Mouse (Mus musculus) liver, embryonic 14.5 days (tissue): ENCODE results near the gene Wnt11. TPM values are rescaled to one million over a fixed set of nuclear protein-coding genes. Genes with fewer than 3 reads are reported as not detected.

Experiments used
- ATAC-seq: fragments of 200-750 bp; cut with Nextera tagmentation; 2 replicates; pipeline ENCODE4 v1.8.0; 2017; ENCODE audit warnings: moderate number of reproducible peaks, mild to moderate bottlenecking, moderate library complexity; ENCODE audit not compliant: insufficient read depth
- DNase-seq, 3 experiments: peaks; one replicate each; pipeline ENCODE4 v3.0.0-alpha.2; 2012 to 2013; ENCODE audit warnings: low read depth in 3 of 3, low spot score in 3 of 3
- H3K27ac ChIP-seq: fragments of 300-500 bp; sonication (generic); 2 replicates; pipeline ENCODE4 v1.5.1; 2014; ENCODE audit warnings: moderate library complexity, mild to moderate bottlenecking, control low read depth, inconsistent platforms
- H3K27me3 ChIP-seq: fragments of 300-500 bp; sonication (generic); 2 replicates; pipeline ENCODE4 v1.6.1; 2014; ENCODE audit warnings: mild to moderate bottlenecking, low read length, moderate library complexity; ENCODE audit not compliant: control insufficient read depth, insufficient read depth
- H3K36me3 ChIP-seq: fragments of 300-500 bp; sonication (generic); replicated peaks from 2 replicates; pipeline ENCODE4 v1.6.1; 2014; ENCODE audit warnings: low read depth; ENCODE audit not compliant: control insufficient read depth, insufficient read depth
- H3K4me1 ChIP-seq, 2 experiments: fragments of 200-500 bp in 1 of 2; fragments of 300-500 bp in 1 of 2; sonication (generic) in 1 of 2; replicated peaks; 2 replicates each; pipeline ENCODE4 v1.6.1; 2012 to 2014; ENCODE audit warnings: antibody characterized with exemption in 1 of 2, inconsistent platforms in 1 of 2, low read length in 1 of 2; ENCODE audit not compliant: control insufficient read depth in 2 of 2, insufficient read depth in 2 of 2
- H3K4me2 ChIP-seq: fragments of 300-500 bp; sonication (generic); 2 replicates; pipeline ENCODE4 v1.6.1; 2014; ENCODE audit warnings: low read depth, mild to moderate bottlenecking, control low read depth, moderate library complexity
- H3K4me3 ChIP-seq, 2 experiments: fragments of 200-500 bp in 1 of 2; fragments of 300-500 bp in 1 of 2; sonication (generic) in 1 of 2; 2 replicates each; pipeline ENCODE4 v1.5.1; 2012 to 2014; ENCODE audit warnings: low read depth in 2 of 2, low read length in 2 of 2, mild to moderate bottlenecking in 2 of 2, control low read depth in 1 of 2, inconsistent platforms in 1 of 2, moderate library complexity in 1 of 2; ENCODE audit not compliant: insufficient read depth in 1 of 2
- H3K9ac ChIP-seq: fragments of 300-500 bp; sonication (generic); replicated peaks from 2 replicates; pipeline ENCODE4 v1.6.1; 2014; ENCODE audit warnings: mild to moderate bottlenecking, control low read depth, moderate library complexity
- H3K9me3 ChIP-seq: fragments of 300-500 bp; sonication (generic); 2 replicates; pipeline ENCODE4 v1.6.1; 2016; ENCODE audit warnings: low read length, mixed read lengths; ENCODE audit not compliant: control insufficient read depth
- CTCF ChIP-seq: IDR thresholded peaks from 2 replicates; pipeline ENCODE4 v1.5.1; 2016; ENCODE audit warnings: antibody characterized with exemption, low read depth, control low read depth
- EP300 ChIP-seq: IDR thresholded peaks from 2 replicates; pipeline ENCODE4 v1.6.1; 2016; ENCODE audit warnings: antibody characterized with exemption, low read depth
- WGBS: fragments of 180-500 bp; shearing (Covaris S2); extraction: QIAGEN DNeasy Blood & Tissue Kit; methylation state at CpG from one replicate; pipeline ENCODE4 v1.1.7; 2014; ENCODE audit not compliant: insufficient replicate concordance; 5-methylcytosine and 5-hydroxymethylcytosine counted together
- polyA plus RNA-seq, 2 experiments: library from polyadenylated mRNA; depleted of rRNA in 1 of 2; stranded (reverse) in 1 of 2; unstranded in 1 of 2; fragments of >200 nt; fragmentation: Nextera tagmentation in 1 of 2; extraction: Ambion mirVana in 1 of 2; gene quantifications; 2 replicates each; pipeline versions ENCODE4 v1.2.1 to v1.2.3; 2012 to 2014

Wnt11 gene
- polyA plus RNA-seq, 2 experiments, result 0.46 to 0.95 TPM

- Histone ChIP-seq H3K27ac (no peak overlapping the region), H3K4me1 (no peaks in the 10 kb centered on the region), H3K9me3 (no peaks in the 10 kb centered on the region), H3K4me3 (no peak overlapping the region), H3K4me2 (no peak overlapping the region), H3K36me3 (no peaks in the 10 kb centered on the region), H3K9ac (no peak overlapping the region), H3K27me3 (peaks cover 85% of the 10 kb centered on the region)
- DNase-seq, result no peak
- ATAC-seq, result peak; percentile 45; the same call in 1 of the 2 replicates
- WGBS, result 2% methylated on average over 17 of the region's 17 CpGs
- TF ChIP-seq EP300 (no peak), CTCF (peak; percentile 71)
Measured at GRCm38 (mm10) chr7:98837901-98838300, 3.0 kb downstream of the Wnt11 start.

- DNase-seq (no peak), ATAC-seq (no peak)
- TF ChIP-seq CTCF (no peak), EP300 (no peak)
- H3K27ac ChIP-seq, result no peak overlapping the region
- H3K9ac ChIP-seq, result no peak overlapping the region
- peak overlapping the region; percentile 51 for H3K4me2 ChIP-seq
- no peaks in the 10 kb centered on the region for H3K4me1 ChIP-seq
- peaks cover 77% of the 10 kb centered on the region for H3K27me3 ChIP-seq
- no peaks in the 10 kb centered on the region for H3K36me3 ChIP-seq
- under 1% methylated on average over 47 of the region's 48 CpGs for WGBS
- no peaks in the 10 kb centered on the region for H3K9me3 ChIP-seq
- peak overlapping the region; percentile 36 to 38 for H3K4me3 ChIP-seq
Measured at GRCm38 (mm10) chr7:98838729-98839141, 3.8 kb downstream of the Wnt11 start.

GRCm38 (mm10) chr7:98839312-98839711, 4.4 kb downstream of the Wnt11 start:
- H3K36me3 ChIP-seq, result no peaks in the 10 kb centered on the region
- H3K4me1 ChIP-seq, result no peaks in the 10 kb centered on the region
- no peaks in the 10 kb centered on the region for H3K9me3 ChIP-seq
- H3K4me3 ChIP-seq, result peak overlapping the region; percentile 36 to 38; a peak in 2 of 4 replicates
- no peak for TF ChIP-seq EP300
- no peak for ATAC-seq
- H3K4me2 ChIP-seq, result peak overlapping the region; percentile 51
- 4% methylated on average over 12 of the region's 12 CpGs for WGBS
- H3K9ac ChIP-seq, result no peak overlapping the region
- peaks cover 71% of the 10 kb centered on the region for H3K27me3 ChIP-seq
- DNase-seq, result no peak
- H3K27ac ChIP-seq, result no peak overlapping the region

- 21% methylated on average over 3 of the region's 3 CpGs for WGBS
- Histone ChIP-seq H3K4me2 (no peak overlapping the region), H3K4me3 (no peak overlapping the region), H3K9ac (no peak overlapping the region), H3K36me3 (no peaks in the 10 kb centered on the region), H3K9me3 (no peaks in the 10 kb centered on the region), H3K27me3 (peaks cover 56% of the 10 kb centered on the region), H3K4me1 (no peaks in the 10 kb centered on the region), H3K27ac (no peak overlapping the region)
- no peak for ATAC-seq
- DNase-seq, result no peak
- TF ChIP-seq CTCF (no peak), EP300 (no peak)
Measured at GRCm38 (mm10) chr7:98840771-98841170, 5.9 kb downstream of the Wnt11 start.

GRCm38 (mm10) chr7:98841802-98842201, 6.9 kb downstream of the Wnt11 start:
- H3K27ac ChIP-seq, result no peak overlapping the region
- 31% methylated on average over 3 of the region's 3 CpGs for WGBS
- H3K4me2 ChIP-seq, result no peak overlapping the region
- no peak for ATAC-seq
- H3K27me3 ChIP-seq, result peaks cover 46% of the 10 kb centered on the region
- no peak for DNase-seq
- no peak overlapping the region for H3K4me3 ChIP-seq
- no peaks in the 10 kb centered on the region for H3K9me3 ChIP-seq
- no peaks in the 10 kb centered on the region for H3K36me3 ChIP-seq
- H3K9ac ChIP-seq, result no peak overlapping the region
- no peaks in the 10 kb centered on the region for H3K4me1 ChIP-seq
- TF ChIP-seq EP300 (no peak), CTCF (no peak)
